Mouse (Mus musculus): ENCODE measurements around the gene Gp1ba. TPM values are rescaled to one million over a fixed set of nuclear protein-coding genes. Genes with fewer than 3 reads are reported as not detected.

Gp1ba gene
- polyA plus RNA-seq, 1 experiment from 2014 or later, result 15.3 TPM

DNA sequence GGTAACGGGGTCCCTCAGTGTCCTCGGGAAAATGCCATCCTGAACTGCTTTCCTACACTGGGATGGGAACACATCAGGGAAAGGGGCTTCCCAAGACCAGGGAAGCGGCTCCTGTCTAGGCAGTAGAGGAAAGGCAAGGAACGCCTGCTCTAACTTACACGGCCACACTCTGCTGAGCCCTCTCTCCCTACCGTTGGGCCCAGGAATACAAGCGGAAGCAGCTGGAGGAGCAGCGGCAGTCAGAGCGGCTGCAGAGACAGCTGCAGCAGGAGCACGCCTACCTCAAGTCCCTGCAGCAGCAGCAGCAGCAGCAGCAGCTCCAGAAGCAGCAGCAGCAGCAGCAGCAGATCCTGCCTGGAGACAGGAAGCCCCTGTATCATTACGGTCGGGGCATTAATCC is 32.2 kb upstream of the Gp1ba start:
- peaks cover 62% of the 10 kb centered on the region for H3K36me3 ChIP-seq (ENCODE audit: control insufficient read depth, insufficient read depth, low read length)
- H3K4me2 ChIP-seq, result no peak overlapping the region
- DNase-seq (ENCODE audit: low spot score), result no peak
- 81% methylated on average over 12 of the region's 12 CpGs for WGBS
- H3K27me3 ChIP-seq (replicated peaks; ENCODE audit: control insufficient read depth, insufficient read depth, low read length), result no peaks in the 10 kb centered on the region
- H3K9ac ChIP-seq (ENCODE audit: low read depth, low read length), result no peak overlapping the region
- no peaks in the 10 kb centered on the region for H3K4me1 ChIP-seq (replicated peaks; ENCODE audit: control insufficient read depth, insufficient read depth, low read length)
- ATAC-seq (replicated peaks; ENCODE audit: low FRiP score), result no peak
- no peaks in the 10 kb centered on the region for H3K9me3 ChIP-seq (ENCODE audit: control insufficient read depth, low read length)
- no peak overlapping the region for H3K4me3 ChIP-seq (ENCODE audit: low read depth, low read length)
- no peak overlapping the region for H3K27ac ChIP-seq (ENCODE audit: low read depth, low read length)

DNA sequence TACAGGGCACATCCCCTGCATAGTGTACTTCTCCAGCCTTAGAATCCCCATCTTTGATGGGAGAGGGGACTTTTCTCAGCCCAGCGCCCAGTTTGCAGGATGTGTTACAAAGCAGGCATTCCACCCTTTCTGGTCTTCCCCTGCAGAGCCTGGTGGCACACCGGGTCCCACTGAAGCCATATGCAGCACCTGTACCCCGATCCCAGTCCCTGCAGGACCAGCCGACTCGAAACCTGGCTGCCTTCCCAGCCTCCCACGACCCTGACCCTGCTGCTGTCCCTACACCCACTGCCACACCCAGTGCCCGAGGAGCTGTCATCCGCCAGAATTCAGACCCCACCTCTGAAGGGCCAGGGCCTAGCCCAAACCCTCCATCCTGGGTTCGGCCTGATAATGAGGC is 31.3 kb upstream of the Gp1ba start:
- Histone ChIP-seq H3K9me3 (ENCODE audit: control insufficient read depth, low read length) (no peaks in the 10 kb centered on the region), H3K9ac (ENCODE audit: low read depth, low read length) (no peak overlapping the region), H3K4me1 (replicated peaks; ENCODE audit: control insufficient read depth, insufficient read depth, low read length) (no peaks in the 10 kb centered on the region), H3K4me2 (no peak overlapping the region), H3K36me3 (ENCODE audit: control insufficient read depth, insufficient read depth, low read length) (peaks cover 67% of the 10 kb centered on the region), H3K27ac (ENCODE audit: low read depth, low read length) (no peak overlapping the region), H3K27me3 (replicated peaks; ENCODE audit: control insufficient read depth, insufficient read depth, low read length) (no peaks in the 10 kb centered on the region), H3K4me3 (ENCODE audit: low read depth, low read length) (no peak overlapping the region)
- ATAC-seq (replicated peaks; ENCODE audit: low FRiP score) (no peak), DNase-seq (ENCODE audit: low spot score) (no peak)
- 87% methylated on average over 9 of the region's 9 CpGs for WGBS

DNA sequence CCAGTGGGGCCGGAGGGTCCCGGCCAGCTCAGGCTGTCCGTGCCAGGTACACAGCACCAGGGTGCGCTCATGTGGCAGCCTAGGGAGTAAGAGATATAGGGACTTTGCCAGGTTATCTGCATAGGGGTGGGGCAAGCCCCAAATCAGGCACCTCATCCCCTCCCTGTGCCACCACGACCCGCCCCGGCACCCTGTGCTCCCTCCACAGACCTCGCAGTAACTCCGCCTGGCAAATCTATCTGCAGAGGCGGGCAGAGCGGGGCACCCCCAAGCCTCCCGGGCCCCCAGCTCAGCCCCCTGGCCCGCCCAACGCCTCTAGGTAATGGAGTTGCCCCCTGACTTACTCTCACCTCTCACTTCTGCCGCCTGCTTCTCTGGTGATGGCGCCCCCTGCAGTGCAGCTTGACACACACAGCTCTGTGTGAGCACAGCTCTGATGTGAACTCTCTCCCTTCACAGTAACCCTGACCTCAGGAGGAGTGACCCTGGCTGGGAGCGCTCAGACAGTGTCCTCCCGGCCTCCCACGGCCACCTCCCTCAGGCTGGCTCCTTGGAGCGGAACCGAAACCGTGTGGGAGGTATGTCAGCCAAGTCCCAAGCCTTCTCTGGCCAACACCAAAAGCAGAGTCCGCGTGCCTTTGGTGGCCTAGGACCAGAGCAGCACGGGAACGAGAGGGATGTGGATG is 30.4 kb upstream of the Gp1ba start:
- Histone ChIP-seq H3K36me3 (ENCODE audit: control insufficient read depth, insufficient read depth, low read length) (peaks cover 64% of the 10 kb centered on the region), H3K9ac (ENCODE audit: low read depth, low read length) (no peak overlapping the region), H3K4me1 (replicated peaks; ENCODE audit: control insufficient read depth, insufficient read depth, low read length) (no peaks in the 10 kb centered on the region), H3K4me3 (ENCODE audit: low read depth, low read length) (no peak overlapping the region), H3K9me3 (ENCODE audit: control insufficient read depth, low read length) (no peaks in the 10 kb centered on the region), H3K27ac (ENCODE audit: low read depth, low read length) (no peak overlapping the region), H3K27me3 (replicated peaks; ENCODE audit: control insufficient read depth, insufficient read depth, low read length) (no peaks in the 10 kb centered on the region), H3K4me2 (no peak overlapping the region)
- DNase-seq (ENCODE audit: low spot score) (no peak), ATAC-seq (replicated peaks; ENCODE audit: low FRiP score) (peak; percentile 26; the same call in 1 of the 2 replicates)
- WGBS, result 89% methylated on average over 26 of the region's 26 CpGs

DNA sequence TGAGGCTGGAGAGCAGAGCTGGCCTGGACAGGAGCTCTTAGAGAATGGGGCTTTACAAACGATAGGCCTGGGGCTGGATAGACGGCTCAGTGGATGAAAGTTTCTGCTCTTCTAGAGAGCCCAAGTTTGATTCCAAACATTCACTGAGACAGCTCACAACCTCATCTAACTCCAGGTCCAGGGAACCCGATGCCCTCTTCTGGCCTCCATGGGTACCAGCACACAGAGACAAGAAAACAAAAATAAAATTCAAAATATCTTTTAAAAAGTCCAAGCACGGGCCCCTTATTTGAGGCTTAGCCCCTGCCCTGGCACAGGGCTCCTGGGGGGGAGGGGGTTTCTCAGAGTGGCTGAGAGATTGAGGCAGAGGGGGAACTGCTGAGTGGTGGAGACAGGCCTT is 28.2 kb upstream of the Gp1ba start:
- no peak for DNase-seq (ENCODE audit: low spot score)
- Histone ChIP-seq H3K9me3 (ENCODE audit: control insufficient read depth, low read length) (no peaks in the 10 kb centered on the region), H3K27me3 (replicated peaks; ENCODE audit: control insufficient read depth, insufficient read depth, low read length) (no peaks in the 10 kb centered on the region; the same call in 1 of the 2 replicates), H3K4me3 (ENCODE audit: low read depth, low read length) (no peak overlapping the region), H3K27ac (ENCODE audit: low read depth, low read length) (no peak overlapping the region), H3K9ac (ENCODE audit: low read depth, low read length) (no peak overlapping the region), H3K4me1 (replicated peaks; ENCODE audit: control insufficient read depth, insufficient read depth, low read length) (peaks cover 10% of the 10 kb centered on the region), H3K4me2 (no peak overlapping the region), H3K36me3 (ENCODE audit: control insufficient read depth, insufficient read depth, low read length) (peaks cover 50% of the 10 kb centered on the region)
- ATAC-seq (replicated peaks; ENCODE audit: low FRiP score), result no peak
- 89% methylated on average over 4 of the region's 4 CpGs for WGBS

DNA sequence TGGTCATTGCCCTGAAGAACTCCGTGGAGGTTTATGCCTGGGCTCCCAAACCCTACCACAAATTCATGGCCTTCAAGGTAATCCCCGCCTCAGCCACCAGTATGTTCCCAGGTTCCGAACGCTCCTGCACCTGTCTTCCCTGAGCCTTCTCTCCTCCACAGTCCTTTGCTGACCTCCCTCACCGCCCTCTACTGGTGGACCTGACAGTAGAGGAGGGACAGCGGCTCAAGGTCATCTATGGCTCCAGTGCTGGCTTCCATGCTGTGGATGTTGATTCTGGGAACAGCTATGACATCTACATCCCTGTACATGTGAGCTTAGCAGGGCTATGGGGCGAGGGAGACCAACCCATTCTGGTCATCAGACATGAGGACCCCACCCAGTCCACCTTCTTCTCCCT is 26.4 kb upstream of the Gp1ba start:
- Histone ChIP-seq H3K27ac (ENCODE audit: low read depth, low read length) (no peak overlapping the region), H3K36me3 (ENCODE audit: control insufficient read depth, insufficient read depth, low read length) (peaks cover 37% of the 10 kb centered on the region), H3K4me1 (replicated peaks; ENCODE audit: control insufficient read depth, insufficient read depth, low read length) (peaks cover 10% of the 10 kb centered on the region), H3K27me3 (replicated peaks; ENCODE audit: control insufficient read depth, insufficient read depth, low read length) (peaks cover 4% of the 10 kb centered on the region; the same call in 1 of the 2 replicates), H3K4me3 (ENCODE audit: low read depth, low read length) (no peak overlapping the region), H3K4me2 (no peak overlapping the region), H3K9ac (ENCODE audit: low read depth, low read length) (no peak overlapping the region), H3K9me3 (ENCODE audit: control insufficient read depth, low read length) (no peaks in the 10 kb centered on the region)
- no peak for DNase-seq (ENCODE audit: low spot score)
- ATAC-seq (replicated peaks; ENCODE audit: low FRiP score), result no peak
- 83% methylated on average over 7 of the region's 7 CpGs for WGBS

DNA sequence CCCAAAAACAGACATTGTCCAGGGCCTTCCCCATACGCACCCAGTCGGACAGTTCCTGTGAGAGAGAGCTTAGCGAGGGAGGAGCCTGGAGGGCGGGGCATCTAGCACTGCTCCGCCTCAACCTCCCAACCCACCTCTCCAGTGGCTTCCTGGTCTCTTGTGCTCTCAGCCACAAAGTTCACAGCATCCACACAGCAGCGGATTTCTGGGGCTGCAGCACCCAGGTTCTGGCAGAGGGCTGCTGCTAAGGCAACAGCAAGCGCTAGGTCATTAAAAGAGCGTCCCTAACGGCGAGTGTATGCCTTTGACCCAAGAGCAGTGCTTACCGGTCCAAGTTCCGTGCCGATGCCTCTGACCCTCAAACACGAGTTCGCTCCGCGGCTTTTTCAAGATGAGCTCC is 23.8 kb upstream of the Gp1ba start:
- no peaks in the 10 kb centered on the region for H3K9me3 ChIP-seq (ENCODE audit: control insufficient read depth, low read length)
- 2% methylated on average over 17 of the region's 17 CpGs for WGBS
- peaks cover 17% of the 10 kb centered on the region for H3K36me3 ChIP-seq (ENCODE audit: control insufficient read depth, insufficient read depth, low read length)
- ATAC-seq (replicated peaks; ENCODE audit: low FRiP score) (peak; percentile 84), DNase-seq (ENCODE audit: low spot score) (peak; percentile 75)
- peak overlapping the region; percentile 68 for H3K9ac ChIP-seq (ENCODE audit: low read depth, low read length)
- peak overlapping the region; percentile 55 for H3K4me3 ChIP-seq (ENCODE audit: low read depth, low read length)
- H3K4me1 ChIP-seq (replicated peaks; ENCODE audit: control insufficient read depth, insufficient read depth, low read length), result peaks cover 10% of the 10 kb centered on the region
- H3K4me2 ChIP-seq, result peak overlapping the region; percentile 99
- no peak overlapping the region for H3K27ac ChIP-seq (ENCODE audit: low read depth, low read length)
- H3K27me3 ChIP-seq (replicated peaks; ENCODE audit: control insufficient read depth, insufficient read depth, low read length), result peaks cover 4% of the 10 kb centered on the region; the same call in 1 of the 2 replicates

DNA sequence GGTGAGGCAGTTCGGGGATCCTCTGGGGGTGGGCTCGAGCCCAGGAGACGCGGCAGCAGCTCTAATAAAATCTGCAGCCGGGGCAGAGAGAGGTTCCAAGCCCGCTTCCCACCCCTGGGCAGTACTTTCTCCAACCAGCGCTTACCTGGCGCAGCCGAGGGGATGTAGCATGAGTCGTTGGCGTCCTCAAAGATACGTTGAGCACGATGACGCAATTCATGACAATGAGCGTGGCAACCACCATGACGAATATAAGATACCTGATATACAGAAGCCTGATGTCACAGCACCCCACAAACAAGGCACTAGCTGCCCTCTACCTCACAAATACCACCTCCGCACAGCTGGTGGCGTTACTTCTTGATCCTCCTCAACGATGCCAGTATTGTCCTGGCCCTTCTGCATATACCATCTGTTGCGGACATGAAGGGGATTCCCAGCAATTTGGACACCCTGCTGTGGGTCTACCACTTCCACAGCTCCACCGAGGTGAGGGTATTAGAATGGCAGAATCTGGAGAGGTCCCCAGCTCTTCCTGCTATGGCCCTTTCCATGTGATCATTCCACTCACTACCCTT is 23.3 kb upstream of the Gp1ba start, which contains the start of gene 4930544D05Rik:
Gene 4930544D05Rik (plus strand): TSS at position 333 of the 578 bp plus-strand sequence.
- H3K4me1 ChIP-seq (replicated peaks; ENCODE audit: control insufficient read depth, insufficient read depth, low read length), result peaks cover 10% of the 10 kb centered on the region
- ATAC-seq (replicated peaks; ENCODE audit: low FRiP score), result 0 out of 2 replicates have a peak, but pooled peaks have one; percentile 11
- peak within 1 kb of the TSS; percentile 99 for H3K4me2 ChIP-seq
- DNase-seq (ENCODE audit: low spot score), result no peak
- H3K27ac ChIP-seq (ENCODE audit: low read depth, low read length), result no peak within 1 kb of the TSS
- H3K27me3 ChIP-seq (replicated peaks; ENCODE audit: control insufficient read depth, insufficient read depth, low read length), result peaks cover 4% of the 10 kb centered on the region; the same call in 1 of the 2 replicates
- 17% methylated on average over 21 of the region's 21 CpGs for WGBS
- H3K36me3 ChIP-seq (ENCODE audit: control insufficient read depth, insufficient read depth, low read length), result peaks cover 11% of the 10 kb centered on the region
- H3K9me3 ChIP-seq (ENCODE audit: control insufficient read depth, low read length), result no peaks in the 10 kb centered on the region
- peak within 1 kb of the TSS; percentile 68 for H3K9ac ChIP-seq (ENCODE audit: low read depth, low read length)
- peak within 1 kb of the TSS; percentile 55 for H3K4me3 ChIP-seq (ENCODE audit: low read depth, low read length)

DNA sequence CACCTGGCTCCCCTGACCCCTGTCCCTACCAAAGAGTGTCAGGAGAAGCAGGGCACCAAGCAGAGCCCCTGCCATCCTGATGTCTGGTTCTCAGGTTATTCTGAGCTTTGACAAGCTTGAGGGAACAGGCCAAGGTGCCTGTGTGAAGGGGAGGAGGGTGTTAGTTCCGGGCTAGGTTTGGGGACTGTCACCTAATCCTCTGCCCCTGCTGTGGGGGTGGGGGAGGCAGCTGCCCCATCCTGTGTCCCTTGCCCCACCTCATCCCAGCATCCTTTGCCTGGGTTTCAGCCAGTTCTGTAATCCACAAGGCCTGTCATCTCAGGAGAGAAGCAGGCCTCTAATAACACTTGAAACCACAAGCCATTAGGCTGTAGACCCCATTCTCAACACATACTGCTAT is 19.8 kb upstream of the Gp1ba start, which contains the start of gene Chrne:
Gene Chrne (minus strand): TSS at position 116 of the 400 bp plus-strand sequence.
- Histone ChIP-seq H3K4me3 (ENCODE audit: low read depth, low read length) (no peak within 1 kb of the TSS), H3K4me2 (no peak within 1 kb of the TSS), H3K27ac (ENCODE audit: low read depth, low read length) (no peak within 1 kb of the TSS), H3K36me3 (ENCODE audit: control insufficient read depth, insufficient read depth, low read length) (no peaks in the 10 kb centered on the region), H3K9me3 (ENCODE audit: control insufficient read depth, low read length) (no peaks in the 10 kb centered on the region), H3K4me1 (replicated peaks; ENCODE audit: control insufficient read depth, insufficient read depth, low read length) (peaks cover 16% of the 10 kb centered on the region), H3K9ac (ENCODE audit: low read depth, low read length) (no peak within 1 kb of the TSS), H3K27me3 (replicated peaks; ENCODE audit: control insufficient read depth, insufficient read depth, low read length) (peaks cover 4% of the 10 kb centered on the region; the same call in 1 of the 2 replicates)
- WGBS, result 26% methylated on average over 1 of the region's 1 CpGs
- ATAC-seq (replicated peaks; ENCODE audit: low FRiP score), result no peak
- no peak for DNase-seq (ENCODE audit: low spot score)
